Comparison of ENCODE assay signal across 11 mouse cellular contexts in genomic region chr14:54651556-54651955, GRCm38 (mm10). TPM values are rescaled to one million over a fixed set of nuclear protein-coding genes. Genes with fewer than 3 reads are reported as not detected.
DNase-seq lines count a peak whose midpoint lies in the region; ATAC-seq and TF ChIP-seq lines count a peak whose summit lies in the region.
"Had no signal": no experiment of that assay in that cellular context is flagged by ENCODE, and none has a peak within 500 bp of the region (broad histone marks: within the 10 kb centered on the region; RNA-seq: fewer than 3 reads in every experiment).

No protein-coding gene starts in this region.

- intact Hi-C loops in gastrocnemius, adult 2 months (cut with DNase I) = loop anchor here (2.0 to 5.0 kb wide), 3 partner anchors 17 to 49 kb away; partner anchors contain the start of genes 1700123O20Rik and Acin1
- intact Hi-C loops in gastrocnemius, postnatal 14 days (cut with DNase I; ENCODE audit: low total_unique reads) = loop anchor here (5.0 kb wide), 1 partner anchor 51 kb away; no protein-coding TSS in a partner anchor
- intact Hi-C loops in left cerebral cortex, postnatal 14 days (cut with DNase I) = loop anchor here (5.0 kb wide), 1 partner anchor 36 kb away; the partner anchor contains the start of genes 1700123O20Rik and Acin1

- H3K4me3 ChIP-seq in gastrocnemius, adult 2 months = no peak overlapping the region
- H3K4me3 ChIP-seq in forebrain, embryonic 16.5 days (replicated peaks; ENCODE audit: low read length) = no peak overlapping the region
- H3K4me3 ChIP-seq in liver, embryonic 14.5 days (ENCODE audit: insufficient read depth in 1 of 2, low read depth in 2 of 2, low read length in 2 of 2) = no peak overlapping the region

- ATAC-seq in forebrain, embryonic 16.5 days = 0 out of 2 replicates have a peak, but pooled peaks have one; percentile 5
- 0 out of 2 replicates have a peak, but pooled peaks have one; percentile 2 for ATAC-seq in liver, embryonic 14.5 days (ENCODE audit: insufficient read depth)

- DNase-seq in gastrocnemius, adult 2 months = no peak
- no peak for DNase-seq in gastrocnemius, postnatal 14 days
- DNase-seq in A20 (ENCODE audit: low read depth, low spot score) (peak; percentile 74), MN1 (ENCODE audit: low spot score) (no peak)
- no peak for DNase-seq in liver, embryonic 14.5 days (ENCODE audit: low read depth in 3 of 3, low spot score in 3 of 3)
- DNase-seq in left cerebral cortex, postnatal 14 days (ENCODE audit: low spot score in 2 of 2) = no peak
- no peak for DNase-seq in cerebellum, adult 8-10 months

- no peaks in the 10 kb centered on the region for H3K9me3 ChIP-seq in forebrain, embryonic 16.5 days (ENCODE audit: control insufficient read depth, low read length)
- H3K9me3 ChIP-seq in liver, embryonic 14.5 days (ENCODE audit: control insufficient read depth, low read length) = no peaks in the 10 kb centered on the region

- no peaks in the 10 kb centered on the region for H3K27me3 ChIP-seq in forebrain, embryonic 16.5 days (replicated peaks; ENCODE audit: control insufficient read depth, insufficient read depth, low read length)
- H3K27me3 ChIP-seq in liver, embryonic 14.5 days (ENCODE audit: control insufficient read depth, insufficient read depth, low read length) = no peaks in the 10 kb centered on the region
- H3K27me3 ChIP-seq: Patski had no signal

- TF ChIP-seq EP300 in liver, embryonic 14.5 days (IDR thresholded peaks at IDR 0.05; ENCODE audit: low read depth) = no peak

- TF ChIP-seq CTCF in gastrocnemius, adult 2 months (IDR thresholded peaks at IDR 0.05) = no peak
- TF ChIP-seq CTCF in liver, embryonic 14.5 days (IDR thresholded peaks at IDR 0.05; ENCODE audit: low read depth) = no peak

- peak overlapping the region; percentile 80 for H3K4me2 ChIP-seq in forebrain, embryonic 16.5 days (ENCODE audit: low read length)
- no peak overlapping the region for H3K4me2 ChIP-seq in liver, embryonic 14.5 days (ENCODE audit: low read depth)

- WGBS in forebrain, embryonic 16.5 days = 72% methylated on average over 4 of the region's 4 CpGs
- 68% methylated on average over 4 of the region's 4 CpGs for WGBS in liver, embryonic 14.5 days (ENCODE audit: insufficient replicate concordance)

- peak overlapping the region; percentile 24; the same call in 1 of the 2 replicates for H3K27ac ChIP-seq in gastrocnemius, adult 2 months
- H3K27ac ChIP-seq in forebrain, embryonic 16.5 days (ENCODE audit: low read length) = no peak overlapping the region
- H3K27ac ChIP-seq in liver, embryonic 14.5 days = no peak overlapping the region

- peaks cover 50% of the 10 kb centered on the region for H3K4me1 ChIP-seq in forebrain, embryonic 16.5 days (replicated peaks; ENCODE audit: control insufficient read depth, insufficient read depth, low read length)
- peaks cover 14 to 19% of the 10 kb centered on the region in 2 experiments for H3K4me1 ChIP-seq in liver, embryonic 14.5 days (replicated peaks; ENCODE audit: control insufficient read depth in 2 of 2, insufficient read depth in 2 of 2, low read length in 1 of 2)

- H3K36me3 ChIP-seq in forebrain, embryonic 16.5 days (ENCODE audit: control insufficient read depth, insufficient read depth) = peaks cover 34% of the 10 kb centered on the region
- H3K36me3 ChIP-seq in liver, embryonic 14.5 days (replicated peaks; ENCODE audit: control insufficient read depth, insufficient read depth, low read depth) = peaks cover 59% of the 10 kb centered on the region

- H3K9ac ChIP-seq in forebrain, embryonic 16.5 days (replicated peaks; ENCODE audit: low read depth, low read length) = no peak overlapping the region
- H3K9ac ChIP-seq in liver, embryonic 14.5 days (replicated peaks) = no peak overlapping the region

RNA-seq across cellular contexts. Expression of gene Cdh24, which starts 10.4 kb away (rescaled TPM):
- total RNA-seq in gastrocnemius, adult 2 months (2021) = under 1 TPM; 0.46 to 0.53 TPM
- under 1 TPM; 0.53 to 0.55 TPM for total RNA-seq in gastrocnemius, postnatal 14 days (2021)
- 5.1 and 8.1 TPM in 2 replicates for polyA plus RNA-seq in forebrain, embryonic 16.5 days (2015; fragmentation: Nextera tagmentation; extraction: Ambion mirVana)
- polyA plus RNA-seq in liver, embryonic 14.5 days (2012; rRNA removed) = 1.4 and 1.6 TPM in 2 replicates
- 0.08 and 0.13 TPM in 2 replicates for polyA plus RNA-seq in liver, embryonic 14.5 days (2014; fragmentation: Nextera tagmentation; extraction: Ambion mirVana)
- total RNA-seq in left cerebral cortex, postnatal 14 days (2021) = 10 to 100 TPM; 10.5 to 12.2 TPM

RNA-seq across cellular contexts. Expression of gene Gm17606, which starts 10.8 kb away (rescaled TPM):
- not detected for total RNA-seq in gastrocnemius, adult 2 months (2021)
- not detected for total RNA-seq in gastrocnemius, postnatal 14 days (2021)
- 1.4 TPM in 1 of 2 replicates, not detected in the other for polyA plus RNA-seq in forebrain, embryonic 16.5 days (2015; fragmentation: Nextera tagmentation; extraction: Ambion mirVana)
- not detected in 2 replicates for polyA plus RNA-seq in liver, embryonic 14.5 days (2012; rRNA removed)
- not detected in 2 replicates for polyA plus RNA-seq in liver, embryonic 14.5 days (2014; fragmentation: Nextera tagmentation; extraction: Ambion mirVana)
- not detected for total RNA-seq in left cerebral cortex, postnatal 14 days (2021)
- total RNA-seq: gastrocnemius, postnatal 4 days had no signal
- polyA plus RNA-seq: liver, embryonic 16.5 days; Patski had no signal

RNA-seq across cellular contexts. Expression of gene Psmb11, which starts 30.3 kb away (rescaled TPM):
- total RNA-seq in gastrocnemius, adult 2 months (2021) = not detected
- total RNA-seq in gastrocnemius, postnatal 14 days (2021) = not detected
- not detected in 2 replicates for polyA plus RNA-seq in forebrain, embryonic 16.5 days (2015; fragmentation: Nextera tagmentation; extraction: Ambion mirVana)
- polyA plus RNA-seq in liver, embryonic 14.5 days (2012; rRNA removed) = not detected in 2 replicates
- 0.03 TPM in 1 of 2 replicates, not detected in the other for polyA plus RNA-seq in liver, embryonic 14.5 days (2014; fragmentation: Nextera tagmentation; extraction: Ambion mirVana)
- total RNA-seq in left cerebral cortex, postnatal 14 days (2021) = under 1 TPM in 1 of 2 experiments, not detected in 1; 0.30 TPM
- total RNA-seq: gastrocnemius, postnatal 4 days had no signal
- polyA plus RNA-seq: liver, embryonic 16.5 days had no signal

RNA-seq across cellular contexts. Expression of gene Psmb5, which starts 33.7 kb away (rescaled TPM):
- 100 to 1,000 TPM; 161 to 172 TPM for total RNA-seq in gastrocnemius, adult 2 months (2021)
- 100 to 1,000 TPM; 196 to 203 TPM for total RNA-seq in gastrocnemius, postnatal 14 days (2021)
- polyA plus RNA-seq in forebrain, embryonic 16.5 days (2015; fragmentation: Nextera tagmentation; extraction: Ambion mirVana) = 399 and 428 TPM in 2 replicates
- 95.4 and 111 TPM in 2 replicates for polyA plus RNA-seq in liver, embryonic 14.5 days (2012; rRNA removed)
- polyA plus RNA-seq in liver, embryonic 14.5 days (2014; fragmentation: Nextera tagmentation; extraction: Ambion mirVana) = 205 and 223 TPM in 2 replicates
- 100 to 1,000 TPM; 185 to 188 TPM for total RNA-seq in left cerebral cortex, postnatal 14 days (2021)

RNA-seq across cellular contexts. Expression of gene 1700123O20Rik, which starts 34.5 kb away (rescaled TPM):
- 10 to 100 TPM in 1 of 2 experiments, 1 to 10 TPM in 1; 7.0 to 11.0 TPM for total RNA-seq in gastrocnemius, adult 2 months (2021)
- total RNA-seq in gastrocnemius, postnatal 14 days (2021) = 10 to 100 TPM; 10.1 to 11.8 TPM
- 72.8 and 76.3 TPM in 2 replicates for polyA plus RNA-seq in forebrain, embryonic 16.5 days (2015; fragmentation: Nextera tagmentation; extraction: Ambion mirVana)
- polyA plus RNA-seq in liver, embryonic 14.5 days (2012; rRNA removed) = 29.6 and 33.6 TPM in 2 replicates
- 39.9 and 42.8 TPM in 2 replicates for polyA plus RNA-seq in liver, embryonic 14.5 days (2014; fragmentation: Nextera tagmentation; extraction: Ambion mirVana)
- 10 to 100 TPM; 23.4 to 23.8 TPM for total RNA-seq in left cerebral cortex, postnatal 14 days (2021)

Comparison
In these comparisons a context has a peak if more than half of its experiments do, and no peak if none do; other contexts are left out.
1. RNA of gene Cdh24, which starts 10.4 kb away (total RNA-seq): 10.5 to 12.2 TPM in left cerebral cortex, postnatal 14 days; 0.53 to 0.55 TPM in gastrocnemius, postnatal 14 days and 0.46 to 0.53 TPM in gastrocnemius, adult 2 months; every median in the first group is over 4 times any median in the second.